Mouse (Mus musculus) Patski (cell line): ENCODE data around the gene Vps35l. TPM values are rescaled to one million over a fixed set of nuclear protein-coding genes. Genes with fewer than 3 reads are reported as not detected.

Experiments used
- ATAC-seq: fragments of 100-300 bp; one replicate; pipeline ENCODE4 v1.8.0; 2021
- CTCF ChIA-PET: fragments of 350-600 bp; sonication (Branson Sonifier 250); formaldehyde crosslinking; loops from one replicate; lab custom pipeline; 2022; ENCODE audit warnings: inconsistent platforms; lab: Charles Lee
- POLR2A ChIA-PET: fragments of 350-600 bp; sonication (Branson Sonifier 250); formaldehyde crosslinking; loops from one replicate; lab custom pipeline; 2022; ENCODE audit warnings: antibody characterized with exemption, inconsistent platforms; lab: Charles Lee
- DNase-seq: peaks from one replicate; pipeline ENCODE4 v3.0.0-alpha.2; 2011; ENCODE audit warnings: low read depth, low spot score
- H3K27me3 ChIP-seq: fragments of 371-371 bp; one replicate; pipeline ENCODE4 v1.5.1; 2021
- CTCF ChIP-seq: fragments of 100-300 bp; IDR thresholded peaks from one replicate; pipeline ENCODE4 v1.5.1; 2021
- in situ Hi-C: fragments of 300-500 bp; cut with MboI; formaldehyde crosslinking; loops from 3 replicates; pipeline ENCODE4 v1.11.1; 2018; ENCODE audit warnings: low pct_unique_long_range_greater_than_20kb, mixed read lengths
- polyA plus RNA-seq: library from polyadenylated mRNA; unstranded; gene quantifications from one replicate; pipeline ENCODE4 v1.2.3, GENCODE M21; 2021

Gene Vps35l
- polyA plus RNA-seq, 1 experiment from 2014 or later: 107 TPM

DNA sequence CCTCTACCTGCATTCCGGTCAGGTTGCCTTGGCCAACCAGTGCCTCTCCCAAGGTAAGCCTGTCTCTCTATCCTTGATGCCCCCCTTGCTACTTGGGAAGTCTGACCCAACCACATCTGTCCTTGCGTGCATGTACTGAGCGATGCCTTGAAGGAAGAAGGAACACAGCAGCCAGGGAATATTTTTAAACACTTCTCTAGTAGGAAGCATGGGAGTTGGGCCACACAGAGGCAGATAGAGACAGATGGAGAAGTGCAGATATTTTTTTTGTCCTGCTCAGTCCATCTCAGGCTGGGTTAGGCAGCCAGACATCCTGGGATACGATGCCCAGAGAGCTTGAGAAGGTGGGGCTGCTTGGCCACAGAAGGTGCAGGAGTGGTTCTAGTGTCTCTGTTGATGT lies 73.6 kb downstream of the Vps35l start:
- in situ Hi-C loops: no loop called here
- no peak for DNase-seq
- POLR2A ChIA-PET: no interaction called here
- no peak for ATAC-seq
- TF ChIP-seq CTCF: no peak
- H3K27me3 ChIP-seq: no peaks in the 10 kb centered on the region
- CTCF ChIA-PET: interaction anchor here (1.0 to 1.7 kb wide), 2 partner anchors 11 to 12 kb away, joined by 3 to 4 read pairs; no protein-coding TSS in a partner anchor

GRCm38 (mm10) chr7:118816275-118816674 lies 76.2 kb downstream of the Vps35l start:
- DNase-seq (no peak), ATAC-seq (no peak)
- no peak for TF ChIP-seq CTCF
- POLR2A ChIA-PET: interaction anchor here (0.7 kb wide), 1 partner anchor 21 kb away, joined by 3 read pairs; no protein-coding TSS in a partner anchor
- H3K27me3 ChIP-seq: no peaks in the 10 kb centered on the region
- in situ Hi-C loops: no loop called here
- CTCF ChIA-PET: interaction anchor here (0.9 to 1.0 kb wide), 2 partner anchors 11 to 180 kb away, joined by 3 to 4 read pairs; no protein-coding TSS in a partner anchor

GRCm38 (mm10) chr7:118817741-118818140 lies 77.7 kb downstream of the Vps35l start:
- ChIA-PET POLR2A (no interaction called here), CTCF (no interaction called here)
- in situ Hi-C loops: no loop called here
- no peaks in the 10 kb centered on the region for H3K27me3 ChIP-seq
- no peak for DNase-seq
- ATAC-seq: no peak
- TF ChIP-seq CTCF: no peak

DNA sequence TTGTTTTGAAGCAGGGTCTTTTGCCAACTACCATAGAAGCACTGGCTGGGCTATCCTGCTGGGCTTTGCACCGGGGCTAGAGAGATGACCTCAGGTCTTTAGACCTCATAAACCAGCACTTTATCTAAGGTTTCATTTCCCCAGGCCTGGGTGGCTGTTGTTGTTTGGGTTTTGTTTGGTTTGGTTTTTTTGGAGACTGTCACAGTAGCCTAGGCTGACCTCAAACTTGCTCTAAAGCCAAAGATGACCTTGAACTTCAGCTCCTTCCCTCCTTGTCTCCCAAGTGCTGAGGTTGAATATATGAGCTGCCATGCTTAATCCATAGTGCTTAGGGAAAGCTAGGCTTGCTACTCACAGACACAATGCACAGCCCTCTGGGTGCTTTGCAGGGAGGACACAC lies 79.6 kb downstream of the Vps35l start:
- POLR2A ChIA-PET: no interaction called here
- TF ChIP-seq CTCF: no peak
- no peak for DNase-seq
- CTCF ChIA-PET: no interaction called here
- H3K27me3 ChIP-seq: no peaks in the 10 kb centered on the region
- no peak for ATAC-seq
- in situ Hi-C loops: no loop called here

DNA sequence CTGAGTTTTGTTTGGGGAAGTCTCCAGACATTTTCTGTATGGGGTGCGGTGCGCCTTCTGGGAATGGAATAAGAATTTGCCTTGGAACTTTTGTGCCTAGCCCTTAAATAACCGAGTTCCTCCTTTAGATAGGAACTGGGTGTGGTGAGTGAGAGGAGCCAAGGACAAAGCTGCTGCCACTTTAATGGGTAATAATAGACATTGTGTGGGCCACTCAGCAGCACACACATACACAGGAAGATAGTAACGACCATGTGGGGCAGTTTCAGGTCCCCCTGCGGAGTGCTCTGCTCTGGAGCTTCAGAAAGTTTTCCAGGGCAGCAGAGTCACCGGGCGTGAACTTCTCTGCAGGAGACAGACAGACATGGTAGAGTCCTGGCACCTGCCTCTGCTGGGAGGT lies 81.3 kb downstream of the Vps35l start:
- in situ Hi-C loops: no loop called here
- H3K27me3 ChIP-seq: no peaks in the 10 kb centered on the region
- ChIA-PET POLR2A (interaction anchor here (1.3 kb wide), 1 partner anchor 11 kb away, joined by 3 read pairs; no protein-coding TSS in a partner anchor), CTCF (no interaction called here)
- no peak for DNase-seq
- no peak for TF ChIP-seq CTCF
- ATAC-seq: no peak

DNA sequence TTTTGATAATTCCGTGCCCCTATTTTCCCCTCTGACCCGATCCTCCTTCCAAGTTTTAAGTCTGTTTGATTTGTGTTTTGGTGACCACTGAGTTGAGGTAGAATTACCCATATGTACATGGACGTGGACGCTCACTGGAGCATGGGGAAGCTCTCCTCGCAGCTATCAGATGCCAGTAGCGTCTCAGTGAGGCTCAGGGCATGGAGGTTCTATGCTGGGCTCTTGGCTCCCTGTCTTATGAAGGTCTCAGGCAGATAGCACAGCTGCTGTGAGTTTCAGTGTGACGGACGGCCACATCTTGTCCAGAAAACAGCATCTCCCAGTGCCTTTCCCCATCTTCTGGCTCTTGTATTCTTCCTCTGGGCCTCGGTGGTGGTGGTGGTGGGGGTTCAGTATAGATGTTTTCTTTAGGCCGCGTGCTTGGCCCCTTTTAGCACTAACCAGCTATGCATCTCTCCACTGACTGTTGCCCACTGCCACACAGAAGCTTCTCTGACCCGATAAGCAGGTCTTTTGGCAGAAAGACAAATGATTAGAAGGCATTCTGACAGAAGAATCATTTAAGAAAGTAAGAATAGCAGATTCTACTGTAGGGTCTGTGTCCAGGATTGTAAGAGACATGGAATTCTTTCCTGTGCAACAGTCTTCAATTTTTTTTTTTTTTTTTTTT lies 82.0 kb downstream of the Vps35l start:
- CTCF ChIA-PET: interaction anchor here (1.4 kb wide), 1 partner anchor 56 kb away, joined by 3 read pairs; no protein-coding TSS in a partner anchor
- TF ChIP-seq CTCF: no peak
- ATAC-seq (no peak), DNase-seq (no peak)
- H3K27me3 ChIP-seq: no peaks in the 10 kb centered on the region
- in situ Hi-C loops: no loop called here
- POLR2A ChIA-PET: interaction anchor here (1.3 kb wide), 1 partner anchor 10 kb away, joined by 3 read pairs; no protein-coding TSS in a partner anchor

DNA sequence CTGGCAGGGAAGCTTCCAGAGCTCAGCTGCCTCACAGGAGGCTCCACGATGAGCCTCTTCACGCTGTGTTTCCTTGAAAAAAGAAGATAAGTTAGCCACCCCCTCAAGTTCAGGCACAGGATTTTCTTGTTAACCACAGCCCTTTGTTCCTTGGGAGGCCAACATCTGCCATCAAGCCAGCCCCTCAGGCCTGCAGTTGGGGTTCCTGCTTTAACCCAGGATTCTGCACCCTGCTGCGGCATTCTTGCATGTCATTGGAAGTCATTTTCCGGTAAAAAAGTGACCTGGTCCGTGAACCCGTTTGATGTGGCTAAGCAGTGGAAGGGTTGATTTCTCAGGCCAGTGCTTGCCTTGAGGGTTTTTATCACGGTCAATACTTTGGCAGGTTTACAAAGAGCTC lies 84.4 kb downstream of the Vps35l start:
- no peaks in the 10 kb centered on the region for H3K27me3 ChIP-seq
- TF ChIP-seq CTCF: no peak
- ChIA-PET CTCF (interaction anchor here (1.5 kb wide), 1 partner anchor 10 kb away, joined by 4 read pairs; no protein-coding TSS in a partner anchor), POLR2A (interaction anchor here (0.6 to 1.5 kb wide), 2 partner anchors 64 to 168 kb away, joined by 3 to 5 read pairs; no protein-coding TSS in a partner anchor)
- no peak for DNase-seq
- in situ Hi-C loops: no loop called here
- no peak for ATAC-seq

- peak; percentile 48 for DNase-seq
- CTCF ChIA-PET: no interaction called here
- POLR2A ChIA-PET: interaction anchor here (0.7 kb wide), 1 partner anchor 634 kb away, joined by 3 read pairs; no protein-coding TSS in a partner anchor
- in situ Hi-C loops: no loop called here
- no peaks in the 10 kb centered on the region for H3K27me3 ChIP-seq
- no peak for TF ChIP-seq CTCF
- ATAC-seq: peak; percentile 78
Measured at GRCm38 (mm10) chr7:118827975-118828416, 88.0 kb downstream of the Vps35l start.

DNA sequence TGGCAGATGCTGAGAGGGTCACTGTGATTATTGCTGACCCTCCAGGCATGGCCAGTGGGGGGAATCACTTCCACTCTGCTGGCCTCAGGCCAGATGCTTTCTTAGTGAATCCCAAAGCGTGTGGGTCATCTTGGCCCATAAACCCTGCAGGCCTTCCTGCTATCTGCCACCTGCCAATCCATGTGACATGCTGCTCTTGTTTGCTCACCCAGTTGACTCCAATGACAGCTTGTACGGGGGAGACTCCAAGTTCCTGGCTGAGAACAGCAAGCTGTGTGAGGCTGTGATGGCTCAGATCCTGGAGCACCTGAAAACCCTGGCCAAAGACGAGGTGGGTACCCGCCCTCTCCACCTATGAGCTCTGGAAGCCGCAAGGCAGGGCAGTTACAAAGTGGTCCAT lies 97.9 kb downstream of the Vps35l start:
- CTCF ChIA-PET: no interaction called here
- ATAC-seq: no peak
- TF ChIP-seq CTCF: no peak
- in situ Hi-C loops: no loop called here
- no peak for DNase-seq
- H3K27me3 ChIP-seq: no peaks in the 10 kb centered on the region
- POLR2A ChIA-PET: no interaction called here

GRCm38 (mm10) chr7:118841030-118841745 lies 101.2 kb downstream of the Vps35l start:
- ChIA-PET POLR2A (interaction anchor here (1.6 to 3.0 kb wide), 3 partner anchors 8 to 152 kb away, joined by 3 to 8 read pairs (median 4); no protein-coding TSS in a partner anchor), CTCF (interaction anchor here (0.9 to 3.5 kb wide), 3 partner anchors 9 to 155 kb away, joined by 3 to 10 read pairs (median 9); no protein-coding TSS in a partner anchor)
- DNase-seq (no peak), ATAC-seq (peak; percentile 48)
- no peak for TF ChIP-seq CTCF
- in situ Hi-C loops: no loop called here
- no peaks in the 10 kb centered on the region for H3K27me3 ChIP-seq
